ENCODE assay signal across 9 mouse cellular contexts in genomic region chr1:58579179-58579578, GRCm38 (mm10). TPM values are rescaled to one million over a fixed set of nuclear protein-coding genes. Genes with fewer than 3 reads are reported as not detected.
DNase-seq lines count a peak whose midpoint lies in the region; ATAC-seq and TF ChIP-seq lines count a peak whose summit lies in the region.
"Had no signal": no experiment of that assay in that cellular context is flagged by ENCODE, and none has a peak within 500 bp of the region (broad histone marks: within the 10 kb centered on the region; RNA-seq: fewer than 3 reads in every experiment).

No protein-coding gene starts in this region.

- no peak for TF ChIP-seq POLR2A in cortical plate, adult 2 months (IDR thresholded peaks at IDR 0.05; ENCODE audit: extremely low read depth, insufficient read depth, low read length)

- no peak overlapping the region for H3K4me3 ChIP-seq in midbrain, embryonic 14.5 days (replicated peaks; ENCODE audit: low read depth, low read length)
- no peak overlapping the region for H3K4me3 ChIP-seq in midbrain, embryonic 13.5 days (replicated peaks)
- no peak overlapping the region for H3K4me3 ChIP-seq in cortical plate, adult 2 months (ENCODE audit: insufficient read depth, low read length)
- H3K4me3 ChIP-seq: myocyte had no signal

- TF ChIP-seq CTCF in cortical plate, adult 2 months (IDR thresholded peaks at IDR 0.05; ENCODE audit: extremely low read depth, insufficient read depth, low read length), result peak; percentile 35

- no peaks in the 10 kb centered on the region for H3K36me3 ChIP-seq in midbrain, embryonic 14.5 days (ENCODE audit: control insufficient read depth, insufficient read depth, low read length)
- no peaks in the 10 kb centered on the region for H3K36me3 ChIP-seq in midbrain, embryonic 13.5 days

- H3K27ac ChIP-seq in midbrain, embryonic 14.5 days (replicated peaks; ENCODE audit: low read depth, low read length), result no peak overlapping the region
- no peak overlapping the region for H3K27ac ChIP-seq in midbrain, embryonic 13.5 days
- H3K27ac ChIP-seq in cortical plate, adult 2 months (ENCODE audit: insufficient read depth, low read length), result no peak overlapping the region

- no peaks in the 10 kb centered on the region for H3K27me3 ChIP-seq in midbrain, embryonic 14.5 days (ENCODE audit: control insufficient read depth, insufficient read depth, low read length)
- H3K27me3 ChIP-seq in midbrain, embryonic 13.5 days, result no peaks in the 10 kb centered on the region

- peak; percentile 45 for DNase-seq in embryo, embryonic 10.5 days (ENCODE audit: low spot score)
- no peak for DNase-seq in embryo, embryonic 11 days
- peak; percentile 26 for DNase-seq in midbrain, embryonic 14.5 days
- peak; percentile 28 for DNase-seq in retina, embryonic 14.5 days (ENCODE audit: low spot score)

- no peaks in the 10 kb centered on the region for H3K9me3 ChIP-seq in midbrain, embryonic 14.5 days (ENCODE audit: control insufficient read depth, low read length)
- no peaks in the 10 kb centered on the region for H3K9me3 ChIP-seq in midbrain, embryonic 13.5 days

- 88% methylated on average over 2 of the region's 2 CpGs for WGBS in midbrain, embryonic 14.5 days
- 91% methylated on average over 2 of the region's 2 CpGs for WGBS in midbrain, embryonic 13.5 days

- H3K4me2 ChIP-seq in midbrain, embryonic 14.5 days (ENCODE audit: low read length), result no peak overlapping the region
- no peak overlapping the region for H3K4me2 ChIP-seq in midbrain, embryonic 13.5 days (replicated peaks)

- no peak overlapping the region for H3K9ac ChIP-seq in midbrain, embryonic 14.5 days (replicated peaks; ENCODE audit: low read length)
- H3K9ac ChIP-seq in midbrain, embryonic 13.5 days (replicated peaks), result no peak overlapping the region

- no peaks in the 10 kb centered on the region for H3K4me1 ChIP-seq in midbrain, embryonic 14.5 days (ENCODE audit: control insufficient read depth, insufficient read depth, low read length)
- H3K4me1 ChIP-seq in midbrain, embryonic 13.5 days (replicated peaks), result no peaks in the 10 kb centered on the region
- peaks cover 1% of the 10 kb centered on the region; the same call in 1 of the 2 replicates for H3K4me1 ChIP-seq in cortical plate, adult 2 months (ENCODE audit: control insufficient read depth, insufficient read depth, low read length)

- ATAC-seq in midbrain, embryonic 14.5 days (ENCODE audit: low FRiP score, low TSS enrichment), result no peak
- ATAC-seq in midbrain, embryonic 13.5 days, result no peak
- no peak for ATAC-seq in activated CD4-positive, CD25-positive, alpha-beta regulatory T cell, adult 4 months
- ATAC-seq in frontal cortex, adult (ENCODE audit: low TSS enrichment), result no peak

RNA-seq across cellular contexts. Expression of gene Fam126b, which starts 6.9 kb away (rescaled TPM):
- polyA plus RNA-seq in midbrain, embryonic 14.5 days (2014; fragmentation: Nextera tagmentation; extraction: Ambion mirVana), result 17.9 and 18.7 TPM in 2 replicates
- polyA plus RNA-seq in midbrain, embryonic 13.5 days (2015; fragmentation: Nextera tagmentation; extraction: Ambion mirVana), result 11.0 and 13.9 TPM in 2 replicates
- 23.9 and 25.5 TPM in 2 replicates for polyA plus RNA-seq in cortical plate, adult 2 months (2012; rRNA removed)
- 10 to 100 TPM in 1 of 2 experiments, 1 to 10 TPM in 1; 9.3 to 10.2 TPM for polyA plus RNA-seq in activated CD4-positive, CD25-positive, alpha-beta regulatory T cell, adult 4 months (2017; shearing (Covaris generic))

RNA-seq across cellular contexts. Expression of gene Ndufb3, which starts 7.0 kb away (rescaled TPM):
- 174 and 210 TPM in 2 replicates for polyA plus RNA-seq in midbrain, embryonic 14.5 days (2014; fragmentation: Nextera tagmentation; extraction: Ambion mirVana)
- 196 and 203 TPM in 2 replicates for polyA plus RNA-seq in midbrain, embryonic 13.5 days (2015; fragmentation: Nextera tagmentation; extraction: Ambion mirVana)
- polyA plus RNA-seq in cortical plate, adult 2 months (2012; rRNA removed), result 227 and 228 TPM in 2 replicates
- polyA plus RNA-seq in activated CD4-positive, CD25-positive, alpha-beta regulatory T cell, adult 4 months (2017; shearing (Covaris generic)), result 10 to 100 TPM; 77.5 to 93.6 TPM
